Mouse (Mus musculus) heart, embryonic 11.5 days (tissue): ENCODE measurements around the gene Ubl7. TPM values are rescaled to one million over a fixed set of nuclear protein-coding genes. Genes with fewer than 3 reads are reported as not detected.
A peak's percentile ranks its signal among the peaks of the same experiment; 100 is the strongest.

Source experiments
- ATAC-seq: fragments of 200-750 bp; cut with Nextera tagmentation; replicated peaks from 2 replicates; pipeline ENCODE4 v1.8.0; 2017; ENCODE audit warnings: moderate library complexity; ENCODE audit not compliant: insufficient number of reproducible peaks, low FRiP score, low TSS enrichment
- H3K27ac ChIP-seq: fragments of 300-500 bp; sonication (generic); 2 replicates; pipeline ENCODE4 v1.5.1; 2014; ENCODE audit warnings: mild to moderate bottlenecking, low read depth, low read length
- H3K27me3 ChIP-seq: fragments of 300-500 bp; sonication (generic); 2 replicates; pipeline ENCODE4 v1.6.1; 2014; ENCODE audit warnings: mild to moderate bottlenecking, low read length, mixed read lengths; ENCODE audit not compliant: control insufficient read depth, insufficient read depth
- H3K36me3 ChIP-seq: fragments of 300-500 bp; sonication (generic); 2 replicates; pipeline ENCODE4 v1.6.1; 2014; ENCODE audit warnings: mild to moderate bottlenecking, low read length, moderate library complexity, mixed read lengths; ENCODE audit not compliant: control insufficient read depth, insufficient read depth
- H3K4me1 ChIP-seq: fragments of 300-500 bp; sonication (generic); 2 replicates; pipeline ENCODE4 v1.6.1; 2014; ENCODE audit warnings: low read length; ENCODE audit not compliant: control insufficient read depth, insufficient read depth
- H3K4me2 ChIP-seq: fragments of 300-500 bp; sonication (generic); 2 replicates; pipeline ENCODE4 v1.6.1; 2014; ENCODE audit warnings: mild to moderate bottlenecking, moderate library complexity
- H3K4me3 ChIP-seq: fragments of 300-500 bp; sonication (generic); 2 replicates; pipeline ENCODE4 v1.5.1; 2014; ENCODE audit warnings: low read depth, low read length
- H3K9ac ChIP-seq: fragments of 300-500 bp; sonication (generic); 2 replicates; pipeline ENCODE4 v1.6.1; 2014; ENCODE audit warnings: mild to moderate bottlenecking, low read depth, low read length, moderate library complexity
- H3K9me3 ChIP-seq: fragments of 300-500 bp; sonication (generic); replicated peaks from 2 replicates; pipeline ENCODE4 v1.6.1; 2016; ENCODE audit warnings: low read length; ENCODE audit not compliant: control insufficient read depth
- WGBS: fragments of 180-500 bp; shearing (Covaris S2); extraction: QIAGEN DNeasy Blood & Tissue Kit; methylation state at CpG from one replicate; pipeline ENCODE4 v1.1.7; 2014; ENCODE audit not compliant: insufficient replicate concordance; 5-methylcytosine and 5-hydroxymethylcytosine counted together
- polyA plus RNA-seq: library from polyadenylated mRNA; unstranded; fragments of >200 nt; fragmentation: Nextera tagmentation; extraction: Ambion mirVana; gene quantifications from 2 replicates; pipeline ENCODE4 v1.2.1, GENCODE M21; 2014

Gene Ubl7
- polyA plus RNA-seq: 97.7 and 106 TPM in 2 replicates

DNA sequence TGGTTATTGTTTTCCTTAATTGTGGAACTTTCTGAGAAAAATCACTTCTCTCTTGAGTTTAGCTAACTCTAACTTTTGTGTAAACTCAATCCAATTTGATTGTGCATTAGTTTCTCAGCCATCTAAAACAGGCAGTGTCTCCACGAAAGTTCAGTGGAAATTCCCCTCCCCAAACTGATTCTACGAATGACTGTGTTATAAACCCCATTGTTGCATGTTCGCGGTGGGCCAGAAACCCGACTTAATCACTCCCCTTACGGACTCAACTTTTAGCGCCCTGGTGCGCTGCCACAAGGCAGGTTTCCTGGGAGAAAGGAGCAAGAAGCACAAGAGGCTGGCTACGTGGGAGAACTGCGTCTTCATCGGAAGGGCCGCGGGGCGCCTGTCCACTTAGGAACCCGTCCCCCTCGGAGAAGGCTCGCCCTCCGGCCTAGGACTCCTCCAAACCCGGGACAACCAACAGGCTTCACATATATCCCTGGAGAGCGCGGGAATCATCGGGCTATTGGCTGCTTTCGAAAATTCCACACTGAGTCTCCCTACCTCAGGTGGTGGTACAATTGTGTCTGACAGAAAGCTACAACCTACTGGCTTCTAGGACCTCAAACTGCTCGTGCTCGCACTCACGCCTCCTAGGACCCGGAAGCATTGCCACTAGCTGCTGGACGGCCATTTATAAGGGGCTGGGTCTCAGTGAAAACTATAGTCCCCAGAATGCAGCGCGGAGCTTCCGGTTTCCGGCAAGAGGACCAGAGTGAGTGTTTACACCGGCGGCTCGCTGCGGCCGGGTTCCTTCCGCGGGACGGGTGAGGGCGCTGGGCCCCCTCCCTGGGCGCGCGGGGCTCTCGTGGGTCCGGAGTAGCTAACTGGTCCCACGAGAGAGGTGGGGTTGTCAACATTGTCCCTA, at the start of gene Ubl7:
Gene Ubl7, plus strand, starts transcription at position 726 of the 907 bp plus-strand sequence.
- no peaks in the 10 kb centered on the region for H3K36me3 ChIP-seq
- H3K9me3 ChIP-seq: no peaks in the 10 kb centered on the region
- WGBS: under 1% methylated on average over 47 of the region's 47 CpGs
- peak within 1 kb of the TSS; percentile 73 for H3K27ac ChIP-seq
- peak within 1 kb of the TSS; percentile 73 for H3K4me3 ChIP-seq
- H3K9ac ChIP-seq: peak within 1 kb of the TSS; percentile 79
- peak; percentile 90 for ATAC-seq
- H3K4me2 ChIP-seq: peak within 1 kb of the TSS; percentile 91
- H3K27me3 ChIP-seq: no peaks in the 10 kb centered on the region
- H3K4me1 ChIP-seq: peaks cover 6% of the 10 kb centered on the region

DNA sequence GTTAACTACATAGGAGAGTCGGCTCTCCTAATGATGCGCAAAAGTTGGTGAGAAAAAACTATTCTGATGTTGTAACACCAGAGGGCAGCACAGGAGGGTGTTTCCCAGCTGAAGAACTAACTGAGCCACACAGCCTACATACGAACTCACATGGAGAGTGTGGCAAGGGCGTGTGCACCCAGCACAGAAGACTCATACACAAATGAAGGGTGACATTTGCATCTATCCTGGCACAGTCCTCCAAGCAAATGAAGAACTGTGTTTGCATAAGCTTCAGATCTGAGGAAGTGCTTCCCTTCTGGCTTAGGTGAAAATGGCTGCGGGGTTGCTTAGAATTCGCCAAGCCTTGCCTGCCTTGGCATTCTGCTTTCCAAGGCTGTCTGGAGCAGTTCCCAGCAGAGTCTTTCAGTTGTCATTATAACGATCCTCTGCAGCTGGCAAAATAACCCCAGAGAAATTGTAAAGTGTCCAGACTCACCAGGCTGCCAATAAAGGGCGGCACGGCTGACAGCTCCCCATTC, 48.8 kb upstream of the Ubl7 start:
- WGBS: 45% methylated on average over 9 of the region's 9 CpGs
- no peak for ATAC-seq
- H3K27me3 ChIP-seq: no peaks in the 10 kb centered on the region
- no peaks in the 10 kb centered on the region for H3K9me3 ChIP-seq
- no peaks in the 10 kb centered on the region for H3K4me1 ChIP-seq
- H3K27ac ChIP-seq: no peak overlapping the region
- H3K36me3 ChIP-seq: no peaks in the 10 kb centered on the region
- no peak overlapping the region for H3K9ac ChIP-seq
- no peak overlapping the region for H3K4me3 ChIP-seq
- H3K4me2 ChIP-seq: no peak overlapping the region

DNA sequence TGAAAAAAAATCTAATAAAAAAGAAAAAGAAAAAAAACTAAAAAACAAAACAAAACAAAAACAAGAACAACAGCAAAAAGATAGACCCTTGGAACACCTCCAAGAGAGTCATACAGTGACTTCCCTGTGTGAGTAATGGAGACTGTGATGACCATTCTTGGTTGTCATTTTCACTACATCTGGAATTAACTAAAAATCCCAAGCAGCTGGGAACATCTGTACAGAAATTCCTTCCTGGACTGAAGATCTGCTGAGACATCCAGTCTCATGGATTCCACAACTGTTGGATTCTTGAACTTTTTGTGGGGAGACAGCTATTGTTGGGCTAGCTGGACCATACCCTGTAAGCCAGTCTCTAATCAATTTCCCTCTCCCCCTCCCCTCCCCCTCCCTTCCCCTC, 46.4 kb upstream of the Ubl7 start:
- Histone ChIP-seq H3K9ac (no peak overlapping the region), H3K4me3 (no peak overlapping the region), H3K27me3 (no peaks in the 10 kb centered on the region), H3K9me3 (no peaks in the 10 kb centered on the region), H3K27ac (no peak overlapping the region), H3K4me1 (no peaks in the 10 kb centered on the region), H3K4me2 (no peak overlapping the region), H3K36me3 (no peaks in the 10 kb centered on the region)
- ATAC-seq: no peak

DNA sequence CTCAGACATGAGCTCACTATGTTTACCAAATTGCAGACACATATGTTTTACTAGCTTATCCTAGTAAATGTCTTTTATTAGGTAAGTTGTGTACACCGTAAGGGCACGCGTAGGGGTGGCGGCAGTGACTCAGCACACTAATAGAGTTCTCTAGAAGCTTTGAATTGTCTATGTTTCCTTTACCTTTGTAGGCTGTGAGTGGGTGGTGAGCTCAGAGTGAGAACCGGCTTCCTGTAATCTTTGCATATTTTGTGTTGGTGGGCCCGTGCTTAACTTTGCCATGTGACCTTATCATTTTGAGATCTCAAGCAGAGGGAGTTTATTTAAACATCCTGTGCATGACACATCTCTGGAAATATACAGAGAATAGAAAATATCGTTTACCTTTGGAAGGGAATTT, 44.2 kb upstream of the Ubl7 start:
- H3K4me1 ChIP-seq: no peaks in the 10 kb centered on the region

DNA sequence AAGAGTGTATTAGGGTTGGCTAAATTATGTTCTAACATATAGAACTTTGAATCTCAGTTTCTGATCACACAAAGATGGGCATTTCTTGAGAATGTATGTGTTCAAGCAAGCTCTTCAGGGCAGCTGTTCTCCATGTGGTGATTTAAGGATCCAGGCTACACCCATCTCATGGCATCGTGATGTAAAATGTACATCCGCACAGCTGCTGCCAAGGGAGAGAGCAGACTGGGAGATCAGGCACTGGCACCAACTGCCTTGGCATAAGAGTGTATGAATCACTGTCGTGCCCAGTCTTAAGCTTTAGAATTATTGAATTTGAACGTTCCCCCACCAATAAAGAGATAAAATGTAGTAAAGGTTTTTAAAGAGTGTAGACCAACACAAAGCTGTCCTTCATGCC, 43.5 kb upstream of the Ubl7 start:
- Histone ChIP-seq H3K4me2 (no peak overlapping the region), H3K4me1 (no peaks in the 10 kb centered on the region), H3K9me3 (no peaks in the 10 kb centered on the region), H3K9ac (no peak overlapping the region), H3K4me3 (no peak overlapping the region), H3K27me3 (no peaks in the 10 kb centered on the region), H3K36me3 (no peaks in the 10 kb centered on the region), H3K27ac (no peak overlapping the region)
- WGBS: 73% methylated on average over 4 of the region's 4 CpGs
- no peak for ATAC-seq

More for the DNA sequence above, 44.2 kb upstream of the Ubl7 start:
- no peaks in the 10 kb centered on the region for H3K36me3 ChIP-seq
- H3K27me3 ChIP-seq: no peaks in the 10 kb centered on the region
- no peak for ATAC-seq
- no peak overlapping the region for H3K4me3 ChIP-seq
- H3K9me3 ChIP-seq: no peaks in the 10 kb centered on the region
- H3K9ac ChIP-seq: no peak overlapping the region
- H3K27ac ChIP-seq: no peak overlapping the region
- H3K4me2 ChIP-seq: no peak overlapping the region
- WGBS: 74% methylated on average over 7 of the region's 7 CpGs

DNA sequence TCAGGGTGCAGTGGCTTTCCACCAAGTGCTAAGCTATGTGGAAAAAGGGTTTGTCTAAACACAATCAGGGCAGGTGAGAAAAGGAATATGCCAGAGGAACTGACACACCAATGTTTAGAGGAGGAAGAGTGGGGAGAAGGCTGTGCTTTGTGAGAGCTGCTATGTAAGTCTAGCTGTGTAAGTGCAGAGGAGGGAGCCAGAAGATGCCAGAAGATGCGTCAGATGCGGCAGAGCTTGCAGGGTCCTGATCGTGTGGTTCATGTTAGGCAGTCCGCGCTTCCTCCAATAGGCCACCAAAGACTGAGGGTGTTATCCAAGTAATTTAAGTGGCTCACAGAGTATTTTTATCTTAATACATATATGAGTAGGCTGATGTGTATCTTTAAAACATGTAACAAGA, 42.9 kb upstream of the Ubl7 start:
- Histone ChIP-seq H3K4me1 (no peaks in the 10 kb centered on the region), H3K4me2 (no peak overlapping the region), H3K27me3 (no peaks in the 10 kb centered on the region), H3K4me3 (no peak overlapping the region), H3K36me3 (no peaks in the 10 kb centered on the region), H3K9ac (no peak overlapping the region), H3K27ac (no peak overlapping the region), H3K9me3 (no peaks in the 10 kb centered on the region)
- 80% methylated on average over 5 of the region's 5 CpGs for WGBS
- ATAC-seq: no peak

DNA sequence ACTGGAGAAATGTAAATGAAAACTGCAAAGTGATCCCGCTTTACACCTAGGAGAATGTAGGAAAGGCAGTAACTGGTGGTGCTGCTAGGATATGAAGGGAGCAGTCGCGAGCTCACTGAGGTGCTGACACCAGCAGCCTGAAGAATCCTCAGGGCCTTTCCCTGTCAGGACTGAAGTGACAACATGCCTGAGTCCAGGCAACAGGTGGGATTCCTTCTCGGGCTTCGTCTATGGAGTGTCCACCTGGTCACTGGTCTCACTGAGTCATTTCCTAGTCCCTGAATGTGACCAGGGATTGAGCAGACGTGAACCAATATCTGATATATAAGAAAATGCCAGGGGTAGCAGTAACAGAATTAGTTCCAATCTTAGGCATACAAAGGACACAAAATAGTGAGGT, 42.0 kb upstream of the Ubl7 start:
- WGBS: 69% methylated on average over 6 of the region's 6 CpGs
- Histone ChIP-seq H3K36me3 (no peaks in the 10 kb centered on the region), H3K27me3 (no peaks in the 10 kb centered on the region), H3K27ac (no peak overlapping the region), H3K9me3 (no peaks in the 10 kb centered on the region), H3K4me1 (no peaks in the 10 kb centered on the region), H3K4me2 (no peak overlapping the region), H3K9ac (no peak overlapping the region), H3K4me3 (no peak overlapping the region)
- no peak for ATAC-seq

DNA sequence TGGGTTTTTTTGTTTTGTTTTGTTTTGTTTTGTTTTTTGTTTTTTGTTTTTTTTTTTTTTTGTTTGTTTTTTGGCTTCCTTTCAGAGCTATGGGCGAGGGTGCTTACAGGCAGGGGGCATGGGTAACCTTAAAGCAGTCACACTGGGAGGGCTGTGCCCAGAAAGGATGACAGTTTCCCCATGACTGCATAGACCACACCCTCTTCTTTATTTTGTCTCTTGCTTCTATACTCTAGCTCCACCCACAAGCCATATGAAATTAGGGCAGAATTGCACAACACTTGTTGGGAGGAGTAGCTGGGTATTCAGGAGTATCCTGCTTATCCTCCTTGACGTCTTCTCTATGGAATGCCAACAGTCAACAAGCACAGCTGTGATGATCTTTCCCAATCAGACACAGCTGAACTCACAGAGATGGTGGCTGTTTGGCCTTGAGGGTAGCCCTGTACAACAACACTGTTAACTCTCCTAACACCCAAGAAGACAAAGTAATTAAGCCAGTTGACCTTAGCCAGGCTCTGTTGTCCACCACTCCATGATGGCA, 40.4 kb upstream of the Ubl7 start:
- Histone ChIP-seq H3K4me3 (no peak overlapping the region), H3K4me2 (no peak overlapping the region), H3K36me3 (no peaks in the 10 kb centered on the region), H3K27ac (no peak overlapping the region), H3K9ac (no peak overlapping the region), H3K4me1 (no peaks in the 10 kb centered on the region), H3K9me3 (no peaks in the 10 kb centered on the region), H3K27me3 (no peaks in the 10 kb centered on the region)
- WGBS: 49% methylated on average over 2 of the region's 2 CpGs
- no peak for ATAC-seq
